Mouse (Mus musculus) heart, embryonic 11.5 days (tissue): ENCODE data around the gene Art1. TPM values are rescaled to one million over a fixed set of nuclear protein-coding genes. Genes with fewer than 3 reads are reported as not detected.

Source experiments
- ATAC-seq: fragments of 200-750 bp; cut with Nextera tagmentation; replicated peaks from 2 replicates; pipeline ENCODE4 v1.8.0; 2017; ENCODE audit warnings: moderate library complexity; ENCODE audit not compliant: insufficient number of reproducible peaks, low FRiP score, low TSS enrichment
- H3K27ac ChIP-seq: fragments of 300-500 bp; sonication (generic); 2 replicates; pipeline ENCODE4 v1.5.1; 2014; ENCODE audit warnings: mild to moderate bottlenecking, low read depth, low read length
- H3K27me3 ChIP-seq: fragments of 300-500 bp; sonication (generic); 2 replicates; pipeline ENCODE4 v1.6.1; 2014; ENCODE audit warnings: mild to moderate bottlenecking, low read length, mixed read lengths; ENCODE audit not compliant: control insufficient read depth, insufficient read depth
- H3K36me3 ChIP-seq: fragments of 300-500 bp; sonication (generic); 2 replicates; pipeline ENCODE4 v1.6.1; 2014; ENCODE audit warnings: mild to moderate bottlenecking, low read length, moderate library complexity, mixed read lengths; ENCODE audit not compliant: control insufficient read depth, insufficient read depth
- H3K4me1 ChIP-seq: fragments of 300-500 bp; sonication (generic); 2 replicates; pipeline ENCODE4 v1.6.1; 2014; ENCODE audit warnings: low read length; ENCODE audit not compliant: control insufficient read depth, insufficient read depth
- H3K4me2 ChIP-seq: fragments of 300-500 bp; sonication (generic); 2 replicates; pipeline ENCODE4 v1.6.1; 2014; ENCODE audit warnings: mild to moderate bottlenecking, moderate library complexity
- H3K4me3 ChIP-seq: fragments of 300-500 bp; sonication (generic); 2 replicates; pipeline ENCODE4 v1.5.1; 2014; ENCODE audit warnings: low read depth, low read length
- H3K9ac ChIP-seq: fragments of 300-500 bp; sonication (generic); 2 replicates; pipeline ENCODE4 v1.6.1; 2014; ENCODE audit warnings: mild to moderate bottlenecking, low read depth, low read length, moderate library complexity
- H3K9me3 ChIP-seq: fragments of 300-500 bp; sonication (generic); replicated peaks from 2 replicates; pipeline ENCODE4 v1.6.1; 2016; ENCODE audit warnings: low read length; ENCODE audit not compliant: control insufficient read depth
- WGBS: fragments of 180-500 bp; shearing (Covaris S2); extraction: QIAGEN DNeasy Blood & Tissue Kit; methylation state at CpG from one replicate; pipeline ENCODE4 v1.1.7; 2014; ENCODE audit not compliant: insufficient replicate concordance; 5-methylcytosine and 5-hydroxymethylcytosine counted together
- polyA plus RNA-seq: library from polyadenylated mRNA; unstranded; fragments of >200 nt; fragmentation: Nextera tagmentation; extraction: Ambion mirVana; gene quantifications from 2 replicates; pipeline ENCODE4 v1.2.1, GENCODE M21; 2014

The Art1 gene
- polyA plus RNA-seq, 1 experiment from 2014 or later = 9.5 TPM

- peaks cover 17% of the 10 kb centered on the region for H3K36me3 ChIP-seq
- H3K27ac ChIP-seq = no peak within 1 kb of the TSS
- H3K4me2 ChIP-seq = no peak within 1 kb of the TSS
- H3K9me3 ChIP-seq = no peaks in the 10 kb centered on the region
- no peaks in the 10 kb centered on the region for H3K4me1 ChIP-seq
- no peak within 1 kb of the TSS for H3K9ac ChIP-seq
- ATAC-seq = no peak; the same call in 1 of the 2 replicates
- WGBS = 38% methylated on average over 7 of the region's 7 CpGs
- H3K27me3 ChIP-seq = no peaks in the 10 kb centered on the region
- H3K4me3 ChIP-seq = no peak within 1 kb of the TSS
These were observed 15.2 kb downstream of the Art1 start, which contains the start of gene Chrna10 for GRCm38 (mm10) chr7:102116579-102117331. Chrna10 (minus strand) TSS chr7:102116828.

GRCm38 (mm10) chr7:102117382-102117781 lies 15.8 kb downstream of the Art1 start:
- Histone ChIP-seq H3K9me3 (no peaks in the 10 kb centered on the region), H3K4me2 (no peak overlapping the region), H3K27me3 (no peaks in the 10 kb centered on the region), H3K4me1 (no peaks in the 10 kb centered on the region), H3K9ac (no peak overlapping the region), H3K4me3 (no peak overlapping the region), H3K36me3 (peaks cover 23% of the 10 kb centered on the region), H3K27ac (no peak overlapping the region)
- WGBS = 74% methylated on average over 5 of the region's 6 CpGs
- ATAC-seq = no peak

GRCm38 (mm10) chr7:102120326-102120725 lies 18.8 kb downstream of the Art1 start:
- Histone ChIP-seq H3K9me3 (no peaks in the 10 kb centered on the region), H3K4me3 (no peak overlapping the region), H3K4me1 (no peaks in the 10 kb centered on the region), H3K27ac (no peak overlapping the region), H3K27me3 (no peaks in the 10 kb centered on the region), H3K9ac (no peak overlapping the region), H3K4me2 (no peak overlapping the region), H3K36me3 (peaks cover 47% of the 10 kb centered on the region)
- WGBS = 94% methylated on average over 10 of the region's 10 CpGs
- no peak for ATAC-seq

- Histone ChIP-seq H3K4me3 (no peak overlapping the region), H3K4me2 (no peak overlapping the region), H3K27me3 (no peaks in the 10 kb centered on the region), H3K27ac (no peak overlapping the region), H3K4me1 (no peaks in the 10 kb centered on the region), H3K36me3 (peaks cover 42% of the 10 kb centered on the region), H3K9me3 (no peaks in the 10 kb centered on the region), H3K9ac (no peak overlapping the region)
- 91% methylated on average over 4 of the region's 4 CpGs for WGBS
- ATAC-seq = no peak
These were observed 30.9 kb downstream of the Art1 start for GRCm38 (mm10) chr7:102132395-102132794.

- 88% methylated on average over 1 of the region's 1 CpGs for WGBS
- Histone ChIP-seq H3K4me1 (no peaks in the 10 kb centered on the region), H3K9me3 (no peaks in the 10 kb centered on the region), H3K36me3 (peaks cover 39% of the 10 kb centered on the region), H3K27ac (no peak overlapping the region), H3K4me3 (no peak overlapping the region), H3K4me2 (no peak overlapping the region), H3K27me3 (no peaks in the 10 kb centered on the region), H3K9ac (no peak overlapping the region)
- no peak for ATAC-seq
These were observed 35.9 kb downstream of the Art1 start for GRCm38 (mm10) chr7:102137464-102137863.

- ATAC-seq = no peak
- Histone ChIP-seq H3K27ac (no peak overlapping the region), H3K9me3 (no peaks in the 10 kb centered on the region), H3K27me3 (no peaks in the 10 kb centered on the region), H3K4me3 (no peak overlapping the region), H3K4me2 (no peak overlapping the region), H3K36me3 (peaks cover 37% of the 10 kb centered on the region), H3K4me1 (no peaks in the 10 kb centered on the region), H3K9ac (no peak overlapping the region)
- WGBS = 96% methylated on average over 5 of the region's 5 CpGs
These were observed 36.4 kb downstream of the Art1 start for GRCm38 (mm10) chr7:102137898-102138297.

GRCm38 (mm10) chr7:102153691-102154090 lies 52.1 kb downstream of the Art1 start:
- H3K36me3 ChIP-seq = peaks cover 27% of the 10 kb centered on the region
- no peak overlapping the region for H3K27ac ChIP-seq
- H3K9ac ChIP-seq = no peak overlapping the region
- no peak overlapping the region for H3K4me2 ChIP-seq
- H3K9me3 ChIP-seq = no peaks in the 10 kb centered on the region
- no peak overlapping the region for H3K4me3 ChIP-seq
- no peaks in the 10 kb centered on the region for H3K27me3 ChIP-seq
- no peak for ATAC-seq
- WGBS = 88% methylated on average over 5 of the region's 5 CpGs
- H3K4me1 ChIP-seq = no peaks in the 10 kb centered on the region
